Mouse (Mus musculus) ovary, postnatal 14 days (tissue): ENCODE results near the gene Galnt10.

Experiments used
- DNase-seq: peaks from one replicate; pipeline ENCODE4 v3.0.0; 2022; ENCODE audit warnings: low spot score

Gene Galnt10

GRCm38 (mm10) chr11:57645018-57645559 lies at the start of gene Galnt10:
Gene Galnt10 (plus strand): TSS chr11:57645442.
- peak; percentile 82 for DNase-seq

GRCm38 (mm10) chr11:57595899-57596298 lies 49.3 kb upstream of the Galnt10 start:
- no peak for DNase-seq

- no peak for DNase-seq
Measured at GRCm38 (mm10) chr11:57598161-57598560, 47.1 kb upstream of the Galnt10 start.

GRCm38 (mm10) chr11:57599304-57599703 lies 45.9 kb upstream of the Galnt10 start:
- no peak for DNase-seq

GRCm38 (mm10) chr11:57600113-57600512 lies 45.1 kb upstream of the Galnt10 start:
- no peak for DNase-seq

GRCm38 (mm10) chr11:57600621-57601121 lies 44.6 kb upstream of the Galnt10 start:
- no peak for DNase-seq

GRCm38 (mm10) chr11:57601806-57602455 lies 43.3 kb upstream of the Galnt10 start:
- DNase-seq, result no peak

GRCm38 (mm10) chr11:57605086-57605485 lies 40.2 kb upstream of the Galnt10 start:
- no peak for DNase-seq

GRCm38 (mm10) chr11:57605660-57606059 lies 39.6 kb upstream of the Galnt10 start:
- DNase-seq, result no peak

- no peak for DNase-seq
Measured at GRCm38 (mm10) chr11:57614502-57614901, 30.7 kb upstream of the Galnt10 start.

GRCm38 (mm10) chr11:57615286-57615685 lies 30.0 kb upstream of the Galnt10 start:
- DNase-seq, result no peak

GRCm38 (mm10) chr11:57615871-57616270 lies 29.4 kb upstream of the Galnt10 start:
- DNase-seq, result no peak

- DNase-seq, result peak; percentile 32
Measured at GRCm38 (mm10) chr11:57617526-57618264, 27.5 kb upstream of the Galnt10 start.

- DNase-seq, result no peak
Measured at GRCm38 (mm10) chr11:57621472-57621871, 23.8 kb upstream of the Galnt10 start.

GRCm38 (mm10) chr11:57621876-57622275 lies 23.4 kb upstream of the Galnt10 start:
- DNase-seq, result no peak

GRCm38 (mm10) chr11:57624490-57624893 lies 20.8 kb upstream of the Galnt10 start:
- no peak for DNase-seq

GRCm38 (mm10) chr11:57625465-57625864 lies 19.8 kb upstream of the Galnt10 start:
- no peak for DNase-seq

GRCm38 (mm10) chr11:57627086-57627735 lies 18.0 kb upstream of the Galnt10 start:
- peak; percentile 31 for DNase-seq

GRCm38 (mm10) chr11:57631805-57632485 lies 13.3 kb upstream of the Galnt10 start:
- DNase-seq, result no peak

- DNase-seq, result no peak
Measured at GRCm38 (mm10) chr11:57633006-57633405, 12.2 kb upstream of the Galnt10 start.

- DNase-seq, result no peak
Measured at GRCm38 (mm10) chr11:57633975-57634585, 11.2 kb upstream of the Galnt10 start.

- no peak for DNase-seq
Measured at GRCm38 (mm10) chr11:57635148-57635547, 10.1 kb upstream of the Galnt10 start.
